Mouse (Mus musculus): ENCODE data around the gene Phf14.

DNA sequence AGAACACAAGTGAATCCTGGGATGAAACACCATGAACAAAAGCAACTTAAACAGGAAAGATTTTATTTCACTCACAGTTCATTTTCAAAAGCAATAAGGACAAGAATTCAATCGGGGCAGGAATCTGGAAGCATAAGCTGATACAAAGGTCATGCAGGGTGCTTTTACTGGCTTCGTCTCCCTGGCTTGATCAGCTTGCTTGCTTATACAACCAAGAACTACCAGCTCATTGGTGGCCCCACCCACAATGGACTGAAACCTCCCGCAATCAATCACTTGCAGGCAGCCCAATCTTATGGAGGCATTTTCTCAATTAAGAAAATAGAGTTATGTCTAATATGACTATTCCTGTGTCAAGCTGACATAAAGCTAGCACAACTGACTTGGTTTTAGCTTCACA, 112.5 kb downstream of the Phf14 start:
- no peak for TF ChIP-seq CTCF (IDR thresholded peaks at IDR 0.05; ENCODE audit: low read depth, low read length)
- TF ChIP-seq POLR2A (IDR thresholded peaks at IDR 0.05; ENCODE audit: extremely low read depth, insufficient read depth, low read length) = no peak
